30 mouse cellular contexts compared by ENCODE assay signal in genomic region chr4:125745902-125746301, GRCm38 (mm10).
DNase-seq lines count a peak whose midpoint lies in the region; ATAC-seq and TF ChIP-seq lines count a peak whose summit lies in the region.
"Had no signal": no experiment of that assay in that cellular context is flagged by ENCODE, and none has a peak within 500 bp of the region (broad histone marks: within the 10 kb centered on the region; RNA-seq: fewer than 3 reads in every experiment).

No protein-coding gene starts in this region.

- TF ChIP-seq CTCF in midbrain, postnatal 0 days (IDR thresholded peaks at IDR 0.05), result no peak

- ATAC-seq in forebrain, embryonic 11.5 days (replicated peaks; ENCODE audit: low FRiP score), result no peak
- no peak for ATAC-seq in forebrain, embryonic 12.5 days (ENCODE audit: low FRiP score)
- 0 out of 2 replicates have a peak, but pooled peaks have one; percentile 52 for ATAC-seq in hindbrain, embryonic 16.5 days
- ATAC-seq in hindbrain, embryonic 14.5 days (ENCODE audit: low FRiP score), result no peak
- no peak for ATAC-seq in midbrain, postnatal 0 days (ENCODE audit: low FRiP score)
- ATAC-seq in midbrain, embryonic 13.5 days, result no peak
- ATAC-seq: forebrain, embryonic 14.5 days; intestine, embryonic 15.5 days; midbrain, embryonic 16.5 days; Patski had no signal

- H3K9me3 ChIP-seq in forebrain, embryonic 11.5 days (ENCODE audit: control insufficient read depth, low read length), result no peaks in the 10 kb centered on the region
- no peaks in the 10 kb centered on the region for H3K9me3 ChIP-seq in forebrain, embryonic 12.5 days
- H3K9me3 ChIP-seq in hindbrain, embryonic 16.5 days (ENCODE audit: control insufficient read depth, low read length), result no peaks in the 10 kb centered on the region
- H3K9me3 ChIP-seq in hindbrain, embryonic 14.5 days (ENCODE audit: control insufficient read depth, low read length), result no peaks in the 10 kb centered on the region
- no peaks in the 10 kb centered on the region for H3K9me3 ChIP-seq in midbrain, postnatal 0 days (ENCODE audit: low read length)
- H3K9me3 ChIP-seq in midbrain, embryonic 13.5 days, result no peaks in the 10 kb centered on the region
- H3K9me3 ChIP-seq: hindbrain, embryonic 15.5 days; intestine, embryonic 15.5 days; limb, embryonic 13.5 days; lung, embryonic 15.5 days; midbrain, embryonic 10.5 days; neural tube, embryonic 12.5 days had no signal

- H3K4me2 ChIP-seq in forebrain, embryonic 11.5 days (ENCODE audit: low read depth, low read length, severe bottlenecking), result no peak overlapping the region
- no peak overlapping the region for H3K4me2 ChIP-seq in forebrain, embryonic 12.5 days
- H3K4me2 ChIP-seq in hindbrain, embryonic 16.5 days (ENCODE audit: low read length), result no peak overlapping the region
- no peak overlapping the region for H3K4me2 ChIP-seq in hindbrain, embryonic 14.5 days (replicated peaks)
- H3K4me2 ChIP-seq in midbrain, postnatal 0 days (ENCODE audit: low read depth, low read length, poor library complexity, severe bottlenecking), result no peak overlapping the region
- no peak overlapping the region for H3K4me2 ChIP-seq in midbrain, embryonic 13.5 days (replicated peaks)
- H3K4me2 ChIP-seq: hindbrain, embryonic 15.5 days; intestine, embryonic 15.5 days; limb, embryonic 13.5 days; liver, embryonic 11.5 days; lung, embryonic 15.5 days; neural tube, embryonic 12.5 days had no signal

- WGBS in forebrain, embryonic 11.5 days, result 68% methylated on average over 3 of the region's 3 CpGs
- 65% methylated on average over 3 of the region's 3 CpGs for WGBS in forebrain, embryonic 12.5 days
- 63% methylated on average over 3 of the region's 3 CpGs for WGBS in hindbrain, embryonic 16.5 days
- 66% methylated on average over 3 of the region's 3 CpGs for WGBS in hindbrain, embryonic 14.5 days
- WGBS in midbrain, postnatal 0 days, result 66% methylated on average over 3 of the region's 3 CpGs
- WGBS in midbrain, embryonic 13.5 days, result 76% methylated on average over 3 of the region's 3 CpGs

- H3K4me3 ChIP-seq in forebrain, embryonic 11.5 days (ENCODE audit: low read depth, low read length), result no peak overlapping the region
- H3K4me3 ChIP-seq in forebrain, embryonic 12.5 days (replicated peaks), result no peak overlapping the region
- no peak overlapping the region for H3K4me3 ChIP-seq in hindbrain, embryonic 16.5 days (ENCODE audit: low read length)
- H3K4me3 ChIP-seq in hindbrain, embryonic 14.5 days (replicated peaks; ENCODE audit: low read length), result no peak overlapping the region
- no peak overlapping the region for H3K4me3 ChIP-seq in midbrain, postnatal 0 days (ENCODE audit: low read depth, low read length)
- no peak overlapping the region for H3K4me3 ChIP-seq in midbrain, embryonic 13.5 days (replicated peaks)
- H3K4me3 ChIP-seq: erythroblast, embryonic 14.5 days; gastrocnemius, adult 2 months; heart, adult 2 months; hindbrain, embryonic 15.5 days; intestine, embryonic 15.5 days; layer of hippocampus, adult 2 months; limb, embryonic 13.5 days; lung, embryonic 15.5 days; midbrain, embryonic 10.5 days; myocyte; neural tube, embryonic 12.5 days had no signal

- H3K27me3 ChIP-seq in forebrain, embryonic 11.5 days (ENCODE audit: control insufficient read depth, insufficient read depth, low read length), result no peaks in the 10 kb centered on the region
- peaks cover 3% of the 10 kb centered on the region; the same call in 1 of the 2 replicates for H3K27me3 ChIP-seq in forebrain, embryonic 12.5 days
- H3K27me3 ChIP-seq in hindbrain, embryonic 16.5 days (replicated peaks; ENCODE audit: control insufficient read depth, insufficient read depth, low read length), result no peaks in the 10 kb centered on the region
- no peaks in the 10 kb centered on the region for H3K27me3 ChIP-seq in hindbrain, embryonic 14.5 days (ENCODE audit: control insufficient read depth, insufficient read depth, low read length)
- H3K27me3 ChIP-seq in midbrain, postnatal 0 days (ENCODE audit: insufficient read depth, low read length), result no peaks in the 10 kb centered on the region
- H3K27me3 ChIP-seq in midbrain, embryonic 13.5 days, result no peaks in the 10 kb centered on the region
- H3K27me3 ChIP-seq: hindbrain, embryonic 15.5 days; intestine, embryonic 15.5 days; lung, embryonic 15.5 days; neural tube, embryonic 12.5 days; Patski had no signal

- no peaks in the 10 kb centered on the region for H3K36me3 ChIP-seq in forebrain, embryonic 11.5 days (ENCODE audit: control insufficient read depth, insufficient read depth, low read length)
- no peaks in the 10 kb centered on the region for H3K36me3 ChIP-seq in forebrain, embryonic 12.5 days (replicated peaks)
- H3K36me3 ChIP-seq in hindbrain, embryonic 16.5 days (ENCODE audit: control insufficient read depth, insufficient read depth, low read length), result no peaks in the 10 kb centered on the region
- H3K36me3 ChIP-seq in hindbrain, embryonic 14.5 days (replicated peaks; ENCODE audit: control insufficient read depth, insufficient read depth), result no peaks in the 10 kb centered on the region
- no peaks in the 10 kb centered on the region for H3K36me3 ChIP-seq in midbrain, postnatal 0 days (ENCODE audit: insufficient read depth, low read length)
- no peaks in the 10 kb centered on the region for H3K36me3 ChIP-seq in midbrain, embryonic 13.5 days
- H3K36me3 ChIP-seq: hindbrain, embryonic 15.5 days; intestine, embryonic 15.5 days; limb, embryonic 13.5 days; lung, embryonic 15.5 days; midbrain, embryonic 10.5 days; neural tube, embryonic 12.5 days had no signal

- no peak overlapping the region for H3K9ac ChIP-seq in forebrain, embryonic 11.5 days (ENCODE audit: low read length)
- H3K9ac ChIP-seq in forebrain, embryonic 12.5 days, result no peak overlapping the region
- H3K9ac ChIP-seq in hindbrain, embryonic 16.5 days (ENCODE audit: low read depth, low read length), result no peak overlapping the region
- H3K9ac ChIP-seq in hindbrain, embryonic 14.5 days, result no peak overlapping the region
- no peak overlapping the region for H3K9ac ChIP-seq in midbrain, postnatal 0 days (replicated peaks; ENCODE audit: low read length, poor library complexity, severe bottlenecking)
- no peak overlapping the region for H3K9ac ChIP-seq in midbrain, embryonic 13.5 days (replicated peaks)
- H3K9ac ChIP-seq: hindbrain, embryonic 15.5 days; intestine, embryonic 15.5 days; limb, embryonic 13.5 days; lung, embryonic 15.5 days; neural tube, embryonic 12.5 days had no signal

- peak; percentile 35 for DNase-seq in forebrain, embryonic 11.5 days (ENCODE audit: low spot score)
- DNase-seq in hindbrain, embryonic 14.5 days (ENCODE audit: low spot score), result no peak
- DNase-seq in midbrain, postnatal 0 days (ENCODE audit: low spot score), result peak; percentile 21
- DNase-seq in frontal cortex, postnatal 10 days (ENCODE audit: low spot score in 2 of 2), result no peak
- DNase-seq: adrenal gland, postnatal 10 days; cerebellum, adult 11 months; cerebellum, adult 9-10 months; gastrocnemius, adult 2 months; gastrocnemius, postnatal 36 days; heart, postnatal 4 days; kidney, adult 2 months; kidney, postnatal 36 days; right cerebral cortex, adult 18-20 months had no signal

- H3K4me1 ChIP-seq in forebrain, embryonic 11.5 days (replicated peaks; ENCODE audit: control insufficient read depth, insufficient read depth, low read length), result no peaks in the 10 kb centered on the region
- H3K4me1 ChIP-seq in forebrain, embryonic 12.5 days, result no peaks in the 10 kb centered on the region
- H3K4me1 ChIP-seq in hindbrain, embryonic 16.5 days (ENCODE audit: control insufficient read depth, insufficient read depth, low read depth, low read length), result no peaks in the 10 kb centered on the region
- no peaks in the 10 kb centered on the region for H3K4me1 ChIP-seq in hindbrain, embryonic 14.5 days (replicated peaks; ENCODE audit: control insufficient read depth, insufficient read depth, low read length)
- H3K4me1 ChIP-seq in midbrain, postnatal 0 days (ENCODE audit: insufficient read depth, low read length), result no peaks in the 10 kb centered on the region
- no peaks in the 10 kb centered on the region for H3K4me1 ChIP-seq in midbrain, embryonic 13.5 days (replicated peaks)
- H3K4me1 ChIP-seq: hindbrain, embryonic 15.5 days; intestine, embryonic 15.5 days; limb, embryonic 13.5 days; lung, embryonic 15.5 days; neural tube, embryonic 12.5 days had no signal

- no peak overlapping the region for H3K27ac ChIP-seq in forebrain, embryonic 11.5 days (ENCODE audit: low read depth, low read length)
- H3K27ac ChIP-seq in forebrain, embryonic 12.5 days, result no peak overlapping the region
- no peak overlapping the region for H3K27ac ChIP-seq in hindbrain, embryonic 16.5 days (ENCODE audit: low read depth, low read length)
- H3K27ac ChIP-seq in hindbrain, embryonic 14.5 days, result no peak overlapping the region
- H3K27ac ChIP-seq in midbrain, postnatal 0 days (ENCODE audit: low read depth, low read length), result no peak overlapping the region
- no peak overlapping the region for H3K27ac ChIP-seq in midbrain, embryonic 13.5 days
- H3K27ac ChIP-seq: gastrocnemius, adult 2 months; heart, adult 2 months; hindbrain, embryonic 15.5 days; intestine, embryonic 15.5 days; layer of hippocampus, adult 2 months; limb, embryonic 13.5 days; lung, embryonic 15.5 days; midbrain, embryonic 10.5 days; neural tube, embryonic 12.5 days had no signal

Comparison
In these comparisons a context has a peak if more than half of its experiments do, and no peak if none do; other contexts are left out.
1. DNase-seq: peak in forebrain, embryonic 11.5 days (single experiment) and midbrain, postnatal 0 days (single experiment); none in hindbrain, embryonic 14.5 days (single experiment) and frontal cortex, postnatal 10 days (0 of 2).